Mouse (Mus musculus) right cerebral cortex, postnatal 10 days (tissue): Measurements from ENCODE around the gene Asmt.

ENCODE experiments used
- DNase-seq, 2 experiments: peaks; one replicate each; pipeline ENCODE4 v3.0.0; 2021; ENCODE audit warnings: low spot score in 2 of 2

Asmt gene

GRCm38 (mm10) chrX:170672594-170673092, at the start of gene Asmt:
TSS of gene Asmt (plus strand) at chrX:170672644.
- no peak for DNase-seq

GRCm38 (mm10) chrX:170673233-170673951, 948 bp downstream of the Asmt start:
- DNase-seq = peak in 1 of 2 experiments; percentile 48

GRCm38 (mm10) chrX:170674229-170674771, 1.9 kb downstream of the Asmt start:
- peak; percentile 73 to 75 for DNase-seq

- DNase-seq = peak; percentile 48 to 59
Measured at GRCm38 (mm10) chrX:170674885-170675876, 2.7 kb downstream of the Asmt start.

GRCm38 (mm10) chrX:170675923-170676605, 3.6 kb downstream of the Asmt start:
- DNase-seq = no peak

GRCm38 (mm10) chrX:170676606-170677239, 4.3 kb downstream of the Asmt start:
- DNase-seq = no peak

- no peak for DNase-seq
Measured at GRCm38 (mm10) chrX:170677266-170677665, 4.8 kb downstream of the Asmt start.

GRCm38 (mm10) chrX:170677680-170678079, 5.2 kb downstream of the Asmt start:
- DNase-seq = no peak
